Mouse (Mus musculus): Measurements from ENCODE around the gene Ppfia3.
"Not testable (repeated sequence)": the region's sequence is repeated elsewhere in the genome, so short reads cannot be mapped to it uniquely, and the experiment has no call there.

Gene Ppfia3

DNA sequence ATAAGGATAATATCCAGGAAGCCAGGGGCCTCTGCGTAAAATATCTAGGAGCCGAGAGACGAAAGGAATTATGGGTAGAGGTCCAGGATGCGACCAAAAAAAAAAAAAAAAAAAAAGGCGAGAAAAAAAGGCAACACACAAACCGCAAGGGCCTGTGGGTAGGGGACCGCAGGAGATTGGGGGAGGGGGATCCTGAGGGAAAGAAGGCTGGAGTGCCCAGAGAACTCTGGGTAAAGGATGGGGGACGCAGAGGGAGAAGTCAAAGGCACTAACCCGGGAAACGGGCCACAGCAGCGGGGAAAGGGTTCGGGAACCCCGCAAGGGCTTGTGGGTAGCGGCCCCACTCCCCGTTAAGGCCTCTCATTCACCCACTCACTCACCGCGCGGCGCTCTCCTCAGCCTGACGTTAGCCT is 28.3 kb upstream of the Ppfia3 start:
- in situ Hi-C loops (cut with MboI, MseI) = loop anchor here (5.0 kb wide), 1 partner anchor 78 kb away; no protein-coding TSS in a partner anchor

DNA sequence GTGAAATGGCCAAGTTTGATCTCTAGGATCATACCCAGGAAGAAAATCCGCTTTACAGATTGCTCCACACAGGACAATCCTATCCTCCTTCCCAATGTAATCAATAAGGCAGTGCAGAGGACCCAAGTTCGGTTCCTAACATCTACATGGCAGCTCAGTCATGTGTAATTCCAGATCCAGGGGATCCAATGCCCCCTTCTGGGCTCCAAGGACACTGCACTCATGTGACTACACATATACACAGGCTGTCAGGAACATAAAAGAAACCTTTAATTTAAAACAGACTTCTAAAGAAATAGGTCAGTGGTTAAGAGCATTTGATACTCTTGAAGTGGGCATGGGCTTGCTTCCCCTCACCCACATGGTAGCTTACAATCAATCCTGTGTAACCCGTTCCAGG is 19.3 kb upstream of the Ppfia3 start:
- in situ Hi-C loops (cut with MboI, MseI) = no loop called here

DNA sequence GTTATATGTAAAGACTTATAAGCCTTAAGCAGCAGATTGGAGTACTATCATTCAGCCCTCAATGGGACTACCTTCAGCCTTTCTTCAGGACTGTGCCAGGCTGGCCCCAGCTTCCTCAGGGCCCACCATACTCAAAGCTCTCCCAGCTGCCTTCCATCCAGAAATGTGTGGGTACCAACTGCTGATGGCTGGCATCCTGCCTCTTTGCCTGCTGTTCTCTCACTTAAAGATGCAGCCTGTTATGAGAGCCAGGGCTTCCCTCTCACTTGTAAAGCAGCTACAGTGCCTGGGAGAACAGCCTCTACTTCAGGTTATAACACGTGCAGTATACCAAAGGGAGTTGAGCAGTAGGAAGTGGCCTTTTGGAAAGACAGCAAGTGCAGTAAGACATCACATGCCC is 9.2 kb upstream of the Ppfia3 start:
- in situ Hi-C loops (cut with MboI, MseI) = no loop called here

DNA sequence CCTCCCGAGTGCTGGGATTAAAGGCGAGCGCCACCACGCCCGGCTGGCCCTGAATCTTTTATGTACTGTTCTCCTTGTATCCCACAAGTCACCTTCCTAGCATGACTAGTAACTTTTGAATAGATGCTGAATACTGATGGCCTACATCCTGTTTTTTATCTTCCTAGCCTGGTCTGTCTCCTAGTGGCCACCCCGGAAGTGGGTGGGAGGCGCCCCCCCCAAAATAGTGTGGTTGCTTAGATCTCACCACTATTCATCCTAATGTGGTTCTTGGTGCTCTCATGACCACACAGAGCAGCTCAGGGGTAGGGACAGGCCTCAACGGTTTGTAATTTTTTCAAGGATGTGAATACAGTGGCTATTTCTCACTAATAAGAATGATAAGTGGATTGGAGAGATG is 7.8 kb upstream of the Ppfia3 start:
- in situ Hi-C loops (cut with MboI, MseI) = no loop called here

DNA sequence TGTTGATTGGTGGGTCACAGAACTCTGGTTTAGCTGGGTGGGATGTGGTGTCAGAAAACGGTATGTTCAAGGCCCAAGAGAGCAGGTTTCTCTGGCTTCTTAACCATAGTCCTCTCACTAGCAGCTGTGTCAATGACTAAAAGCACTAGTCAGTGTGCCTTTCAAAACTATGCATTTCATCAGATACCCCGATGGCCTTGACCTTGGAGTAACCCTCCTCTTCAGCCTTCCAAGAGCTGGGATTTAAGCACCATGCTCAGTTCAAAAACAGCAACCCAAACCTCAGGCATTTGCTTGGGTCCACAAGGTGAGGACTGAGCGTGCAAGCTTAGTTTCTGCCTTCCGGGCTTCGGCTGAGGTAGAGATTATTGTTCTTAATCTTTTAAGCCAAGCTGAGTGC is 5.6 kb upstream of the Ppfia3 start:
- in situ Hi-C loops (cut with MboI, MseI) = no loop called here

DNA sequence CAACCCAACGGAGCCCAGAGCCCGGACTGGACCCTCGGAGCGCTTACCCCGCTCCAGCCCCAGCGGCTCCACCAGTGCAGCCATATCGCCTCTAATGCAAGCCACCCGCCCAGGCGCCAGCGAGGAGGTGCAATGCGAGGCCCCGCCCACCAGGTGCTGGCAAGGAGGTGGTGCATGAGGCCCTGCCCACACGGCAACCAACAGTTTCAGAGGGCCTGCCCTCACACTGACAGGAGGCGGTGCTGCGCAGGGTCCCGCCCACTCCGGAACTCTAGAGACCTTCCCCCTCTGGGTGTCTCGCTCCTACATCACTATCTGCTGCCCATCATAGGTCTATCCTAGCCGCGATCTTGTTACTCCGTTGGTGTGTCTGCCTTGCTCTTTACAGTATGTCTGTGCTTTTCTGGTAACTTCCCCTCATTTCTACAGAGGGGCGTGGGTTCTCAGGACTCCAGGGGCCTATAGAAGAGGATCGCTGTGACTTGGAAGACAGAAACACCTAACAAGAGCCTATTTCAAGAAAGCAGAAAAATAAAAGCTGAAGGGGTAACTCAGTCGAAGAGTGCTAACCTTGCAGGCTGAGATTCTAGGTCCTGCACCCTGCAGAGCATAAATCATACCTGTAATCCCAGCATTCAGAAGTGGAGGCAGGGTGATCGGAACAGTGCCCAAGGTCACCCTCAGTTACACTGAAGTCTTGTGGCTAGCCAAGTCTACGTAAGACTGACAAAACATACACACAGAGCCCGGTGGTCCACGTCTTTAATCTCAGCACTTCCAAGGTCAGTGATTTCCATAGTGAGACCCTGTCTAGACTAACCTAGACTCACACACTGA is 3.9 kb upstream of the Ppfia3 start, which contains the start of gene Lin7b:
Gene Lin7b (minus strand): TSS at position 109 of the 837 bp plus-strand sequence.
- in situ Hi-C loops (cut with MboI, MseI) = no loop called here

DNA sequence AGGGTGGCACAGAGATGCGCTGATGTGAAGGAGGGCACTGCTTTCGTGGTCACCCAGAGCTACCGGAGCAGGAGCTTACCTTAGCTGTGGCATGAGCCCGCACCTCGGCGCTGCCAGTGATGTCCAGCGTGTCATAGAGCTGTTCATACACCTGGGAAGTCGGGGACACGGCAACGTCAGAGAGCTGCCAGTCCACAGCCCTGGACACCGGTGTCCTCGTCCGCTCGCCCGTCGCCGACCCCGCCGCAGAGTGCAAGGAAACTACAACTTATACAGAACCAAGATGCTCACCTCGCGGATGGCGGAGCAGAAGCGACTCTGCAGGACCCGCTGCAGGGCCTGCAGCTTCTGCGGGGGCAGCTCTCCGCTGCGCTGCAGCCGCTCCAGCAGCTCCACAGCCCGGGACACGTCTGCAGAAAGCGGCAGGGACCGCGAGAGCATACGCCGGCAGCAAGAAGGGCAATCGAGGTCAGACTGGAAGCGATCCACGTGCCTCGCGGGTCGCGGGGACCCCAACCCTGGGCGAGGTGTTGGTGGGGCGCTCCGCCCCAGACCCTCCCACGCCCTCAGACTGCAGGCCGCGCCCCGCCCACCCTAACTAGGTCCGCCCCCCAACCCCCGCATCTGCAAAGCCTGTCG is 3.1 kb upstream of the Ppfia3 start:
- in situ Hi-C loops (cut with MboI, MseI) = loop anchor here (5.0 to 10.0 kb wide), 2 partner anchors 422 to 1065 kb away; partner anchors contain the start of gene Clec11a

DNA sequence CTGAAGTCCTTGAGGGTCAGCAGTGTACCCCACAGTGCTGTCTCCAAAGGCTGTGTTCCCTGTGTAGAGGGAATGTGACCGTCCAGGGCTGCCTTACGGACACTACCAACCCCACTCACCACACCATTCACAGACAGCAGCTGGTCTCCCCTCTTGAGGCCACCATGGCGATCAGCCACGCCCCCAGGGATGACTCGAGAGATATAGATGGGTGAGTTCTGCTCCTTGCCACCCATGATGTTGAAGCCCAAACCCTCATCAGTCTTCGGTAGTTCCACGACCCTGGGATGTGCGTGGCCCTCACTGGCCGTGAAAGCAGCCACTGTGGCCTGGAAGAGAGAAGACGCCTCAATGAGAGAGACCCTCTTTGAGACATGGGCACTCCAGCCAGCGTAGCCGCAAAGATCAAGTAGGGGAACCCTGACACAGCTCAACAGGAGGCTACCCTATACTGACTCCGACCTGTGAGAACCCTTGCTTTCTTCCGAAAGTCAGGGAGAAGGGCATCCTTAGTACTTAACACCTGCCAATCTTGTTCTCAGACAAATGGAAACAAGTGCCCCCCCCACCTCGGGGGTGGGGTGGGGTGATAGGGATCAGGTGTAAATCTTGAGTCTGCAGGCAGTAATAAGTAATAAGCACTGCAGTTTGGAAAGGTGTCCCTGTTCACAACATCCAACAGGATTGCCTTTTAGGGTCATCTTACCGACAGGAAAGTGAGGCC is 2.4 kb upstream of the Ppfia3 start:
- in situ Hi-C loops (cut with MboI, MseI) = loop anchor here (5.0 to 10.0 kb wide), 2 partner anchors 423 to 1064 kb away; partner anchors contain the start of gene Clec11a

DNA sequence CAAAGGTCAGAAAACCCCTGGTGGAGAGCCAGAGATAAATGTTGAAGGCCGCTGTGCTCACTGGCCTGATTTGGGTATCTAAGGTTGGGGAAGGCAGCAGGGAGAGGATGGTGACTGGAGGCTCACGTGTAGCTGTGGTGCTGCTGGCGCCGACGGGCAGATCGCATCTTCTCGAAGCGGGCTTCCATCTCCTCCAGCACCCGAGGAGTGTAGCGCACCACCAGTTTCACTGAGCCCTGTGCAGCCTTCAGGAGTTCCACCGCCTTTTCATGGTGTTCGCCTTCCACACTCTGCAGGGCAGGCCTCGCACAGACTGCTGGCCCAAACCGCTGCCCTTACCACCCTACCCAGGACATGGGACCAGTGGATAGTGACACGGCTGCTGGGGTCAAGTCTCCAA is 1.4 kb upstream of the Ppfia3 start:
- in situ Hi-C loops (cut with MboI, MseI) = loop anchor here (5.0 to 10.0 kb wide), 2 partner anchors 424 to 1063 kb away; partner anchors contain the start of gene Clec11a

DNA sequence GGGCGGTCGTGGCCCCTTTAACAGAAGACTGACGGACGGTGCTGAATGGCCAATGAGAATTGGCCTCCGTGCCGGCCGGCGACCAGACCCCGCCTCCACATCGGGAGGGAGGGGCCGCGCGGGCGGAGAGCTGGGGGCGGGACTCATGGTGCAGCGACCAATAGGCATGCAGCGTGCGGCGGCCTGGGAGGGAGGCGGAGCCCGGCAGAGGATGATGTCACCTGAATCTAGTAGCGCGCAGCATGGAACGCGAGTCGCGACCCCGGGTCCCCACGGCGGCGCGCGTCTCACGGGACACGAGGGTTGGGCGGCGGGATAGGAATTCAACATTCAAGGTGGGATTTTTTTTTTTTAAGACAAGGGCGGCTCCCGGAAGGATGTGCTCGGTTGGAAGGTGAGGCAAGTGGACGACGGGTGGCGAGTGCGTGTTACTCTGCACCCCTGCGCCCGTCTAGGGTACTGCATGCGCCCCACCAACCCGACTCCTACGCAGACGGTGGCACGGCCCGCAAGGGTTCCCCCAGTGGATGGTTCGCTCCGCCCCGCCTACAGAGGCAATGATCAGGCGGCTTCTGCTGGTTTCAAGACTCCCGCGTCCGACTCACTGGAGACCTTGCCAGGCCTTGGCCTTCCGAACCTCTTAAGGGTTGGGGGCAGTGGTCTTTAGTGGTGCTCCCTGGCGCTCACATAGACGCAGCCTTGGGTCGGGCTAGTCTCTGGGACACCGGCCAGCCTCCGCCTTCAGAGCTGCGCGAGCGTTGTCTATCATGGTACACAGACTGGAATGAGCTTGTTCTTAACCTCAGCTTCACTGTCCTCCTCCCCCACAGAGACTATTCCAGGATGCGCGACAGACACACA is 431 bp upstream of the Ppfia3 start:
- in situ Hi-C loops (cut with MboI, MseI) = loop anchor here (5.0 to 10.0 kb wide), 2 partner anchors 425 to 1062 kb away; partner anchors contain the start of gene Clec11a

DNA sequence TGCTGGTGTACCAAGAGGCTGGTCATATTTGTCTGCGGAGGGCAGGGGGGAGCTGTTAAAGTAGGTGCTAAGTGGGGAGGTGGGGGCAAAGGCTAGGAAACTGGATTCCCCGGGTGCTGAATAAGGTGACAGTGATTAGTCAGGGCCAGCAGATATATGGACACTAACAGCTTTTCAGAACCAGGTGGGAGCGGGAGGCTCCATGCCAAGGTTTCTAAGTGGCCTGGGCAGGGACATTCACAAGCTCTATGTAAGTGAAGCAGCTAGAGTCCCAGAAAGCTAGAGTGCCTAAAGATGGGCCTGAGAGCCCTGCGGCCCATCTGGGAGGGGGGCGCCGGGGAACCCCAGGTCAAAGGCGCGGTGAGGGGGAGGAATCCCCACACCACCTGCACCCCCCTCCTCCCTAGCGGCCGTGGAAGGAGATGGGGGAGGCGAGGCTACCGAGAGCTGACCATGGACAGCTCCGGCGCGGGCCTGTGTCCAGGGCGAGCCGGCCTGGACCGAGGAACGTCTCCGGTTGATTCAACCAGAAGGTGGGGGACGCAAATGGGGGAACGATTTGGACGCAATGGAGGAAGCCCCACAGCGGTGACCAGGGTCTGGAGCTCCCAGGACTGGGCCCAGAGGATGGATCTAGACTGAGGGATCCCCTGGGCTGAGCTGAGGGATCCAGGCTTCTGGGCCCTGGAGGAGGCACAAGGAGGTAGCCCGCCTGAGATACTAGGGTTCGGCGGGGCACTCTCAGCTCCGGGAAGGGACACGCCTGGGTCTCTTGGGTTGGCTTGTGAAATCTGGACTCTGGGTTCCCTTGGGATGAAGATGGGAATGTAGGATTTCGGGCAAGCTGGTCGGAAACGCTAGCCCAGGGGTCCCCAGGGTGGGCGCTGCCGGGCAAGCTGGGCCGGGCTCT is 822 bp downstream of the Ppfia3 start:
- in situ Hi-C loops (cut with MboI, MseI) = loop anchor here (5.0 to 10.0 kb wide), 2 partner anchors 426 to 1061 kb away; partner anchors contain the start of gene Clec11a

DNA sequence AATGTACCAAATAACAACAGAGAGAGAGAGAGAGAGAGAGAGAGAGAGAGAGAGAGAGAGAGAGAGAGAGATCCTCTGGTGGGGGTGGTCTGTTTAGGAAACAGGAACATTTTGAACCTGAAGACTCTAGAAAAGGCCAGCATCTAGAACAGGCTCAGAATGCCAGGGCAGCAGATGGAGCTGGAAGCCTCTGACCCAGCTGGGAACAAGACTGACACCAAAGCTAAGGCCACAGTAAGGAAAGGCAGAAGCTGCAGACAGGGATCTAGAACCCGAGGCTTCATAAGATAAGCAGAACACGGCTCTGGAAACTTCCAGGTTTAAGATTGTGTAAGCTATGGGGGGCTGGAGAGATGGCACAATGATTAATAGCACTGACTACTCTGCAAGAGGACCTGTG is 2.8 kb downstream of the Ppfia3 start:
- in situ Hi-C loops (cut with MboI, MseI) = loop anchor here (10.0 kb wide), 1 partner anchor 1059 kb away; the partner anchor contains the start of gene Clec11a

DNA sequence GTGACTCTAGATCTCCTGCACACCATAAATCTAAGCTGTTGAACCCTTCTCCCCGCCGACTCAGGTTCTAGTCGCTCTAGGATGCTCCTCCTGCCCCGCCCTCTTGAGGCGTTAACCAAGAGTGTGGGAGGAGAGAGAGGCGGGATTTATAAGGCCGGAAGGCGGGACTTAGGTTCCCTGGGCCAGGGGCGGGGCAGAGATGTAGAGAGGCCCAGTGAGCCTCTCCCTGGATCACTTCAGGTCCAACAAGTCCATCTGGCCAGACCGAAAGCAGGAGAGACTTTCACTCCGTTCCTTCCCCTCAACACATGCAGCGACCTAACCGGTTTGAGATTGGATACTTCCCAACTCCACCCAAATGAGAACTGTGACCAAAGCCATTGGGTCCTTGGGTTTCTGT is 4.0 kb downstream of the Ppfia3 start:
- in situ Hi-C loops (cut with MboI, MseI) = loop anchor here (10.0 kb wide), 1 partner anchor 1058 kb away; the partner anchor contains the start of gene Clec11a

DNA sequence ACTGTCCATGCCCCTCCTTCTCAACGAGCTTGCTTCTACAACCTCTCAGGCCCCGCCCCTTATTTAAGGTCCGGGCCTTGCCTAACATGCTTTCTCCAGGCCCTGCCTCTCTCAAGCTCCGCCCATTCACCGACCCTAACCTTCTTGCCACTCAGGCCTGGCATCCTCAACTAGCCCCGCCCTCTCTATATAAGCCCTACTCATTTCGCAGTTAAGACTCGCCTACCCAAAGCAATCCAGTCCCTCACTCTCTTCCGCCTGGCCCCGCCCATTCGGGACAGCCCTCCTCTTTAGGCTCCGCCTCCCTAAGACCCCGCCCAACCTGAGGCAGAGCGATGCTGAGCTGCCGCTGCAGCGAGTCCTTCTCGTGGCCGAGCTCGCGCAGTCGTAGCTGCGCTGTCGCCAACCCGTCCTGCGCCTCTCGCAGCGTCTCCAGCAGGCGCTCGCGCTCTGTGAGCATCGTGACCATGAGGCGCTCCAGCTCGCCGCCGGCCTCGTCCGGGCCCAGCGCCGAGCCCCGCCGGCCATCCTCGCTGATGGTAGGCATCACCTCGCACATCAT is 5.5 kb downstream of the Ppfia3 start:
- in situ Hi-C loops (cut with MboI, MseI) = loop anchor here (10.0 kb wide), 1 partner anchor 1057 kb away; the partner anchor contains the start of gene Clec11a

DNA sequence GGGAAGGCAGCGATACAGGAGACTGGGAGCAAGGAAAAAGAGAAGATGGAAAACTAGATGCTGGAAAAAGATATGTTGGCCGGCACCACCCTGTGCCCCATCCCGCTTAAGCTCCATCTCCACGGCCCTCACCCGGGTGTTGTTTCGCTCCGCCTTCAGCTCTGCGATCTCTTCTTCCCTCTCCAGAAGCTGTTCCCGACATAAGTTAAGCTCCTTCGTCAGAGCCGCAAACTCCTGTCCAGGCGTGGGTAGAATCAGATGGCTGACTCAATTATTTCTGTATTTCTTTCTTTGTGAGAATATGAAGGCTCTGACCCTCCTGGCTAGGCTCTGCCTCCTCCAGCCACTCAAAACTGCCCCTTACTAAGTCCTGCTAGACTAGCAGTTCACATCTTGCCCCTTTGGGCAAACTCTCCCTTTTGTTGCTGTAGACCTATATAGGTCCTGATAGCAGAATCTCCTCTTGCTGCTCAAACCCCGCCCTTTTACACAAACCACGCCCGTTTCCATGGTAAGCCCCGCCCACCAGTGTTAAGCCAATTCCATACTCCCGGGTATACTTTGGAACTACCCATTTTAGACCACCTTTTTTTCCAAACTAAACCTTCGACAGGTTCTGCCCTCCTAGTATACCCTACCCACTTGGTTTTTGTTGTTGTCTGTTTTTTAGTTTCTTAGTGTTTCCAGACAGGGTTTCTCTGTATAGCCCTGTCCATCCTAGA is 6.3 kb downstream of the Ppfia3 start:
- in situ Hi-C loops (cut with MboI, MseI) = loop anchor here (10.0 kb wide), 1 partner anchor 1056 kb away; the partner anchor contains the start of gene Clec11a

DNA sequence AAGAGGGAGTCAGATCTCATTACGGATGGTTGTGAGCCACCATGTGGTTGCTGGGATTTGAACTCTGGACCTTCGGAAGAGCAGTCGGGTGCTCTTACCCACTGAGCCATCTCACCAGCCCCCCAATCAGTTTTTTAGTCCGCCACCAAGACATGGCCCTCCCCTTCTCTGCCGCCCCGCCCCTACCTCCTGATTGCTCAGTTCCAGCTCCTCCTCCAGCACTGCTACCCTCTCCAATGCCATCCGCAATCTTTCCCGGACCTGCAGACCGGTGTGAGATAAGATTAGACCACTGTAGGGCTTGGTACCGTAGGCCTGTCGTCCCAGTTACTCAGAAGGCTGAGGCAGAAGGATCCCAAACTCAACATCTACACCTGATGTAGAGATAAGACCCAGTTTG is 7.7 kb downstream of the Ppfia3 start:
- in situ Hi-C loops (cut with MboI, MseI) = not testable (repeated sequence)

DNA sequence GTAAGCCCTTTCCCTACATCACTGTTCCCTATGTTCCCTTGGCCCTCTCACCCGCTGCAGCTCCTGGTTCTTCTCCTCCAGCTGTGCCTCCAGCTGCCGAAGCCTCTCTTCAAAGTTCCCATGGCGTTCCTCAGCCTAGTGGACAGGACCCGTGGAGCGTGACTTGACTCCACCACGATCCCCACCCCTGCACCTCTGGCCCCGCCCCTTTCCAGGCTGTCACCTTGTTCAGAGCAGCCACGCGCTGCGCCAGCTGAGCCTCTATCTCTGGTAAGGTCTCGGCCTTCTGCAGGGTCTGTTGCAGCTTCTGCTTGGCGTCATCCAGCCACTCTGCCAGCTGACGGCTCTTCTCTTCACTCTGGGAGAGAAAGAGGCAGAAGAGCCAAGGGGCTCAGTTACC is 10.7 kb downstream of the Ppfia3 start:
- in situ Hi-C loops (cut with MboI, MseI) = no loop called here

DNA sequence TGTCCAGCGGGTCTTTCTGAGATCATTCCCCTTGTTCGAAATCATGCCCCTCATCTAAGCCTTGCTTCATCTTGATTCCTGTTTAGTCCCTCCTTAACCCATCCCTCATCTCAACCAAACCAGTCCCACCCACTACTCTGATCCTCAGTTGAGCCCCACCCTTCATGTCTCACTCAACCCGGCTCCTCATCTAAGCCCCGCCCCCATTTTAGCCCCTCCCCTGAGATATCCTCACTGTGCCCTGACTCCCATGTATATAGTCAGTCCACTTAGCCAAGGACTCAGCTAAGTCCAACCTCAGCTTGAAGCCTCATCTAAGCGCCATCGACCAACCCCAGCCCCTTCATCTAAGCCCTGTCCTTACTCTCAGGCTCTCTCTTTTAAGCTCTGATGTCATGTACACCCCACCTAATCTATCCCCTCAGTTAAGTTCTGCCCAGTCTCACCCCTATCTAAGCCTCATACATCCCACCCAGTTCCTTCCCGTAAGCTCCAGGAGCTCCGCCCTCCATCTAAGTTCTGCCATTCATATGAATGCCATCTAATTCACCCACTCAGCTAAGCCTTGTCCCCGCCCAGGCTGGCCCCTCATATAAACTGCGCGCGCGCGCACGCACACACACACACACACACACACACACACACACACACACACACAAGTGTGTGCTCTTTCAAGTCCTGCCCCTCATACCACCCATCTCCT is 11.3 kb downstream of the Ppfia3 start:
- in situ Hi-C loops (cut with MboI, MseI) = no loop called here

Measured in T-helper 1 cell (primary cell).